Mouse (Mus musculus) cerebellum, adult 9-11 months (tissue): Measurements from ENCODE around the gene Sh3pxd2a.

ENCODE experiments used
- DNase-seq: peaks from one replicate; pipeline ENCODE4 v3.0.0; 2022

Gene Sh3pxd2a

DNA sequence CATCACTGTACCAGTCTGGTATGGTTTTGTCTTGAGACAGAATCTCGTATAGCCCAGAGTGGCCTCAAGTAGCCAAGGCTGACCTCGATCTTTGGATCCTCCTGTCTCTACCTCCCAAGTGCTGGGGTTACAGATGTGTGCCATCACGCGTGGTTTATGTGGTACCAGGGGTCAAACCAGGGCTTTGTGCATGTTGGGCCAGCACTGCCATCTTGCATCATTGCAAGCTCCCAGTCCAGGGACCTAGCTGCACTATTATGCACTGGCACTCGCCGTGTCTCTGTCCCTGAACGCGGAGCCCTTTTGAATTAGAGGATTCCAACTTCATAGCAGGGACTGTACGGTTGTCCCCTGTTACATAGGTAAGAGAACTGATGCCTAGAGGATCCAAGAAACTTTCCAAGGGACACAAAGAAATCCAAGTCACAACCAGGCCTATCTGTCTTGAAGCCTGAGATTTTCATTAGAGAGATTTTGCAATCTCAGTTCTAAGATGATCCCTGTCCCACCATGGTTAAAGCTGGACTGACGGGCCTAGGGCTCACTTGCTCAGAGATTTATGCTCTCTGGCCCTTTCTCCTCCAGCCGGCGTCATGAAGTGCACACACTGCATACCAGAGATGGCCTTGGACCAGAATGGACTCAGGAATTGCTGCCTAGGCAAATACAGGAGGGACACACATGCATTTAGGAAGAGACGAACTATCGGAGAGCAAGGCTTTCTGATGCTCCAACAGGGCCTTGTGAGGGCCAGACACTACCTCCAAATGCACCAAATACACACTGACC lies 157.9 kb downstream of the Sh3pxd2a start:
- no peak for DNase-seq

DNA sequence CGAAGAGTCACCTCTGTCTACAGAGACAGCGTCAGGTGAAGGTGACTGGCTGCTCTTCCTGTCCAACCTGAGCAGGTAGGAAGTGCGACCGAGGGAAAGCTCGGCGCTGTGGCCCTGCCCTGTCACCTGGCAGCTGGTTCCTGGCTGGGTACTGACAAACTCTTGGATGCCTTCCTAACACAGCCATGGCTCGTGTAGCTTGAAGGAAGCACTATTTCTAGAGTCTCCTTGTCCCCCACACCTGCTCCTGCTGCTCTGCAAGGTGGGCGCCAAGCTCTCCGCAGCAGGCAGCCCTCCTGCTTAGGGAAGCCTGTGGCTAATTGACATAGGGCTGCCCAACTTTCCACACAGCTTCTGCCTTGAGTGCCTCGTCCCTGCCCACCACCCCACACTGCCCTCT lies 158.8 kb downstream of the Sh3pxd2a start:
- DNase-seq = peak; percentile 78

DNA sequence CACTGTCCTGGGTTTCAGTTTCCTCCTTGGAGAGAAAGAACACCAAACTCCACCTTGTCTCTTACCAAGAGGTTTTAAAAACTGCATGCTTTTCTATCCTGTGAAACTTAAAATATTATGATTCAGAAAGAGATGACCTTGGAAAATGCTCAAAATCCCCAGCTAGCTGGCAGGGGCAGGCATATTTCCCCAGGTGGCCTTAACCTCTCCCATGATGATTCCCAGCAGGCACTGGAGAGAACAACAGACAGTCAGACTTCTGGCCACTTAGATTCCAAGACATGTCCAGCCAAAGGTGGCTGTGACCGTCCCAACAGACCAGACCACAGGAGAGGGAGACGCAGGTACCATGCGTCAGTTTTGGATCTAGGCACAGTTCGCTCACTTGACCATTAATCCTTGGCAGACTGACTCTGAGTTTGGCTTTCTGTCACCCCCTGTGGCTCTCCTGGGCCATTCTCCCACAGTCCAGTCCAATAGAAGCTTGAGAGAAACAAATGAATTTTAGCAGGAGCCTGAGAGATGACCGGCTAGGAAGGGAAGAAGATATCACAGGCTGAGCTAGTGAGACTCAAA lies 159.9 kb downstream of the Sh3pxd2a start:
- peak; percentile 84 for DNase-seq

DNA sequence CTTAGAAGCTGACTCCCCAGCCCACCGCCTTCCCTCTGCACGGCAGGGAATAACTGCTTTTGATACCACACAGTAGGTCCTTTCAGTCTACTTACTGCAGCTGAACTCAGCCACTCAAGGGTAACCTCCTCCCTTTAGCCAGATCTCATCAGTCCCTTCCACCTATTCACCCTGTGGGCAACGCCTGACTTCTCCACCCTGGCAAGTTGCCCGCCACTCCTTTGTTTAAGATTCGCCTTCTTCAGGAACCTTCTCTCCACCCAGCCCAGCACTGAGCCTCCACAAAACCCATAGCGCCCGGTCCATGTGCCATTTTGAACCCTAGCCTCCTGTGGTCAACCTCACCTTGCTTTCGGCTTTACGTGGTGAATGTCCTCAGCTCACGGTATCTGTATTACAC lies 161.1 kb downstream of the Sh3pxd2a start:
- no peak for DNase-seq

DNA sequence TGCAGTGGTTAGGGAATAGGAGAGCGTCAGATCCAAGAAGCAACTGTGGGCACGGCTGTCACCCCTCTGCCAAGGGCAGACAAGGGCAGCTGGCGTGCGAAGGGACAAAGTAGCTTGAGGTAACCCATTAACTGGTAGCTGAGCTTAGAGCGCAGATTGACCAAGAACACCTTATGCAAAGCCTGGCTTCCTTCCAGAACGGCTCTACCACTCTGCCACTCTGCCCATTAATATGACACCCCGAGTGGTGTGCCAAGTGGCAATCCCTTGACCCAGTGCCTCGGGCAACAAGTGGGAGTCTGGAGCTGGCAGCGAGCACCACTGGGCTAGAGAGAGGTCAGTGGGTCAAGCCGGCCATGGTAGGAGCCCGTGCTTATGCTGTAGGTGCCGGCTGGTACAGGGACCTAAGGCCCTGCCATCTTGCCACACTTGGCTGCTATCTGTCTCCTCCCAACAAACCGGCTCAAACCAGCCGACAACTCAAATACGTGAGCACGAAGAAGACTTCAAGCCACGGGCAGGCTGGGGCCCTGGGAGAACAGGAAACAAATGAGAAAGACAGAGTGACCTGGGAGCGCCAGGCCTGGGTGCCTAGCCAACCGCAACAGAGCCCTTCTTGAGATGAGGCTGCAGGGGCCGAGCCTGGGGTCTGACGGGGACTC lies 161.9 kb downstream of the Sh3pxd2a start:
- DNase-seq = no peak

DNA sequence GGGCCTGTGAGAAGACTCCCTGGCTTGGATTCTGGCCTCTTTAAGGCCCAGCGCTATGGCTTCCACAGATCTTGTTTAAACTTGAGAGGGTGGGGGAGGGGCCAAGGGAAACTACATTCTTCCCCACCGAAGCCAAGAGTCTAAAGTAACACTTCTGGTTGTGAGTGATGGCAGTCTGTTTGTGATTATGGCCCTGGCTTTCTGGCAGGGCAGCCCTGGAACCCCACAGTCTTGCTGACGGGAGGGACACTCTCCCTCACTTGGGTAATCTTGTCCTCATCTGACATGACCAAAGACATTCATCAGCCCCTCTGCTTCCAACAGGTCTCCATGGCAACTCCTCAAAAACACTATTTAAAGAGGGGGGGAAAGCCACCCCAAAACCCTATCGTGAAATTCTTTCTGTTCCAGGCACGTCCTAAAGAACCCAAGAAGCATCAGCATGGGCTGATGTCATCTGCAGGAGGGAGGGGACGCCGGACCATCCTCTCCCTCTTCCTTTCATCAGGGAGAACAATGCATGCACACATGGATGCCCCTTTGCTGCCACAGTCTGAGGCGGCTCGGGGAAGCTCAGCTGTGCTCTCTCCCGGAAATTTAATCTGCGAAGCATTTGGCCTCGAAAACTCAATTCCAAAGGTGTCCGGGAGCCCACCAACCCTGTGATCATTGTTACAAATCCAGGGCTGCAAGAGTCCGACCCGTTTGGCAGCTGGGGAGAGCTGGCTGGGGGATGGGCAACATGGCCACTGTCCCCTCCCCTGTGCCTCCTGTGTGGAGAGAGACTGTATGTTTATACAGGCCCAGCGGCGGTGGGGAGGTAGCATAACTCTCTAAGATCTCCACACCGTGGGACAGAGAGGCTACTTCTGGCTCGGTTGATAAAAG lies 162.7 kb downstream of the Sh3pxd2a start:
- DNase-seq = no peak

DNA sequence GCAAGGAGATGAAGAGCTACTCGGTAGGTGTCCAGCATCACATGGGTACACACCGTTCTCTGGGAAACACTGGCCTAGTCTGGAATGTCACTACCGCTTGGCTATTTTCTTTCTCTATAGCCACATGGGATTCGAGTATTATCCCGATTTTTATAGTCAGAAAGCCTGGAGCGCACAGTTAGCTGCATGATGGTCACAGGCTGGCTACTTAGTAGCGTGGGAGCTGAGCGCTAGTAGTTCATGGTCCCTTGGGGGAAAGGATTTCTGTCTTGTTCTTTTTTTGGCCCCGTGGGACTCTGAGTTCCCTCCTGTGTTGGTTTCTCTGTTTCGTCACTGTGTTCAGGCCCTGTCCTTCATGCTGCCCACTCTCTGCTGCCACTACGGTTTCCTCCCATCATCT lies 166.1 kb downstream of the Sh3pxd2a start:
- DNase-seq = no peak

DNA sequence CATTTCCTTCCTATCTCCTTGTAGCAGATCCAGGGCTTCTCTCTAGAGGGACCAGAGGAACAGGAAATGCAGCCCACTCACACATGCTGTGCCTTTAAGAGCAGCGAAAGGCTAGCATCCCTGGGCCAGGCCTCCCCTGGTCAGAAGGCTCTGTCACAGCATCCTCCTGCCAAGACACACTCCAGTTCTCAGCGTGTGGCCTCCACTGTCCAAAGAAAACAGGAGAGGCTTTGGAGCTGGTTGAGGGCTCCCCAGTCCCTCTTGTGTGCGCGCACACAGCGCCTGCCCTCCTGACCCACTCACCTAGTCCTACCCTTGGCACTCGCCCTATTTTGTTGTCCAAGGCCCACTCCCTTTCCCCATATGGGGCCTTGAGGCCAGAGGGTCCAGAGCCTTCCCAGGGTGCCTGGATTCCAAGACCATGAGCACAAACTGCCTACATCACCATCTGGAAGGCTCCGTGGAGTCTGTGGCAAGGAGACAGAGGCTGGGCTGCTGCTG lies 171.7 kb downstream of the Sh3pxd2a start:
- DNase-seq = peak; percentile 90

DNA sequence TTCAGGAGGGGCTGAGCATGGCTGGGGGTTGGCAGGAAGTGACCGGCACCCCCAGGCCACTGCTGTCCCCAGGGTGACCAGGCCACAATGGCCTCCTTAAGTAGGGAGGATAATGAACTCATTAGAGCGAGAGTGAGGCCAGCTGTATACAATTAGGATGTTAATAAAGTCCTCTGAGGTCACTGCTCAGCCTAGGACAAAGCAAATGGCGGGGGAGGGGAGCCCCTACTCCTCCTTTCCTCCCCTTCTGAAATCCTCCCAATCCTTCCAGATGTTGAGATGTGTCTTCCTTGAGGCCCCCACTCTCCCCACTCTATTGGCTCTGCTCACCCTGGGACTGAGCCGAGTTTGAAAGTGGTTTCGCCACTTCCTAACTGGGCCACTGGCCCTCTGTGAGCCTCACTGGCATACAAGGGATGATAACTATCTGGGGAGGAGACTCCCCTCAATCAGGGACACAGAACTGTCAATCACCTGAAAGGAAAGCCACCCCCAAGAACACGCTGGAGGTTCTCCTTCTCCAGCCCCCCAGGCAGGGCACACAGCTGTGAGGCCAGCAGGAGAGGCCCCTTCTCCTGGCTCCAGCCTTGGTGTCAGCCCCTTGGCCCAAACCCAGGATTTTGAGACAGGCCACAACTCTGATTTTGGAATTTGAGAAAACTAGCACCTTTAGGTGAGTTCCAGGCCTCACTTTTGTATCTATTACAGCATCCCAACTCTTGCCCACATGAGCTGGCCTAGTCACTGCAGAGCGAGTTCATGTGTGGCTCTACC lies 172.7 kb downstream of the Sh3pxd2a start:
- no peak for DNase-seq

DNA sequence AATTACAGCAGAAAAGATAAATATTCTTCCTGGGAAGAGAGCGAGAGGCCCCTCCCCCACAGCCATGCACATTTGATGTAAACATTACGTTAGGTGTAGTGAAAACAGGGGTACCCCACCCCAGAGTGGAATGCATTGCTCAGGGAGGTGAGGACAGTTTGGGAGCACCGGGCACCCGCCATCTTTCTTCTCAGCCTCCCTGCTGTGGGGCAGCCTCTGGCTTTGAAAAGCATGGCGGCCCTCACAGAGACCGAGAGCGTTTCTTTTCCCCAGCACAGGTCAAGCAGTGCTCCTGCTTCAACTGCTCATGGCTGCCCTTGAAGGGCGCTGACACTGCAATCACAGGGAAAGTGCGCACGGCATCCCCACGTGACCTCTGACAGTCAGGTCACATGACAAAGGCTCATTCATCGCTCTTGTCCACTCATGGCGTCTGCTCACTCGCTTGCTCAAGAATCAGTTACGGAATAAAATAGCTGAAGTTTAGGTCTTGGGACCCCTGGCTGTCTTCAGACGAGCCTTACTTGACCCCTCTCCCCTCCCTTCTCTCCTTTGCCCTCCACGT lies 177.2 kb downstream of the Sh3pxd2a start:
- no peak for DNase-seq

DNA sequence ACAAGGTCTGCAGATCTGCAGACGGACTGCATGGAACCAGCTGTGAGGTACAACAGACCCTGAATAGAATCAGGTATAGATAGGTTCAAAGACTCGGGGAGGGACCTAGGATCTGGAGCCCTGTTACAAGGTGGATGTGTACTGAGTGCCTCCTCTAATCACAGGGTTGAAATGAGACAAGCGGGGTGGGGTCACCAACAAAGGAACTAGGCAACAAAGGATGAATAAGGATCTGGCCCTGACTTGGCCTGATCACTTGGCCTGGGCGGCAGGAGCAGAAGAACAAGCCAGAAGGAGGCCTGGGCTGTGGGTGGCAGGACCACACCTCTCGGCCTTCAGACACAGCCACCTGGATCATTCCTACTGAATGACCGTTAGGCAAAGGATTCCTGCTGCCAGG lies 178.6 kb downstream of the Sh3pxd2a start:
- DNase-seq = no peak

DNA sequence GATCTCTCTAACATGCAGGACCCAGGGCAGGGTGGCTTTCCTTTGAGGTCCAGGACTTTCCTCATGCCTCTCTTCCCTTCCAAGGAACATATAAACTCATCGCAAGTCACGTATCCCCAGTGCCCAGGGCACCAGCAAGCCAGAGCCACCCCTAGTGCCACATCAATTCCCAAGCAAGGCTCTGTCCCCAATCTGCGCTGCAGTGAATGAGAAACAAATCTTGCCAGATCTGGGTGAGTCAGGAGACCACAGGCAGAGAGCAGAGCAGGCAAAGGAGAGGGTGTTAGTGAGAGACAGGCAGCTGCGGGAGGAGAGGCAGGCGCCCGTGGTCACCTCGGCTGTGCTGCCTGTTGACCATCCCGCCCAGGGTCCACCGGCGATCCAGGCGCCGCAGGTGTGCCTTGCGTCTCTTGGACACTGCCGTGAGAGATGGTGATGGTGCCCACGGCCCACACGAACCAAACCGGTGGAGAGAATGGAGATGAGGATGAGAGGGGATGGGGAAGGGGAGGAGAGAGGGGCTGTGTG lies 181.4 kb downstream of the Sh3pxd2a start:
- no peak for DNase-seq

DNA sequence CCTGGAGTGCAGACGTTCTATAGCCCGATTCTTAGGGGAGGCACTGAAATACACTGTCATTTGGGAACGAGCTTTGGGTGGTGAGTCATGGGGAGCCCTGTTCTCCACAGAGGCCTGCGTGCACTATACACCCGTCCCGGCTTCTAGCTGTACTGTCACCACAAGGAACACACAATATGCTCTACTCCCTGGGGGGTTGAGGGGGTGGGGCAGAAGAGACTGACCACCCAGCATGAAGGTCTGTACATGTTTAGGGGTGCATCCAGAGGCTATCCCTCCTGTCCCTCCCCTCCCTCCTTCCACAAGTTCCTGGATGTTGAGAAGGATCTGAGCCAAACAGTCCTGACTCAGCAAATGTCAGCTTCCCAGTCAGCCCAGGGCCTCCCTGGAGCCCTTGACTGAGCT lies 182.1 kb downstream of the Sh3pxd2a start:
- no peak for DNase-seq

DNA sequence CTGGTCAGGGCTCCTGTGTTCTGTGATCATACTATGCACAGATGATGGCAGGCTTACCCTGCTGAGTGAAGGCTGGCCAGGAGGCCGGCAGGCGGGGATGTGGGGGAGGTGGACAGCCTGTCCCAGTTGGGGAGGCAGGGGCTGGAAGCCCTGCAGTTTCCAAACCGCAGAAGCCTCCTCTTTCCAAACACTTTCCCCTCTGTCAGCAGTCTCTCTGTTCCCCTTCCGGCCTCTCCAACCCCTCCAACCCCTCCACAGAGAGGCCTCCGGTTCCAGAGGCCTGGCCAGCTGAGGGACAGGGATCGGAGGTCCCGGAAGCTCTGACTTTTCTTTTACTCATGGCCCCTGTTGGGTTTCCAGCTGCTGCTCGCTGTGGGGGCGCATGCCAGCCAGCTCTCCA lies 183.3 kb downstream of the Sh3pxd2a start:
- no peak for DNase-seq

DNA sequence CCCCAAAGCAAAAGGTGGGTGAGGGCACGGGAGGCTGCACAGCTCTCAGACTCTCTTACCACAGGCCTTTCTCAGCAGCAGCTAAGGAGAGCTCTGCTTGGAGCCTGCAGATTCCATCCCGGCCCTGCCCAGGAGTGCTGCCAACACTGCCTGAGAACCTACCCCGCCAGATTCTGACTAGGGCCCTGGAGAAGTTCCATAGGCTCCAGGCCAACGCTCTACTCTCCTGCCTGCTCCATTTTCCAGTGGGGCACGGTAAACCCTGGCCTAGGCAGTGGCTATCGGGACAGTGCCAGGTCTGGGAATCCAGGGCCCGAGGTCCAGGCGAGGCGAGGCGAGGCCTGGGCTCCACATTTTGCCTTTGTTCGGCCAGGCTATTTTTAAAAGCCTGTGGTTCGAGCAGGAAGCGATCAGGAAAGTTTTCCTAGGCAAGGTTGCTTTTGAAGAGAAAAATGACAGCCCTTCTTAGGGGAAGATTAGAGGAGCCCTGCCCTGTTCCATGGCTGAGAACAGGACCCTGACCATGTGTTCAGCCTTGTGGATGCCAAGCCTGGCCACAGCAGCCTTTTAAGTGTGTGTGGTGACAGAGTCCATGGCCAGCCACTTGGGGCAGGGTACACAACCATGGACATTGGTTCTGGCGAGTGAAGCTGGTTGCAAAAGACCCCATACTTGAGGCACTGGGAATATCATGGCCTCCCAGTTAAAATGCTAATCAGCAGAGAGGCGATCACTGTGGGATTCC lies 184.2 kb downstream of the Sh3pxd2a start:
- DNase-seq = peak; percentile 96

DNA sequence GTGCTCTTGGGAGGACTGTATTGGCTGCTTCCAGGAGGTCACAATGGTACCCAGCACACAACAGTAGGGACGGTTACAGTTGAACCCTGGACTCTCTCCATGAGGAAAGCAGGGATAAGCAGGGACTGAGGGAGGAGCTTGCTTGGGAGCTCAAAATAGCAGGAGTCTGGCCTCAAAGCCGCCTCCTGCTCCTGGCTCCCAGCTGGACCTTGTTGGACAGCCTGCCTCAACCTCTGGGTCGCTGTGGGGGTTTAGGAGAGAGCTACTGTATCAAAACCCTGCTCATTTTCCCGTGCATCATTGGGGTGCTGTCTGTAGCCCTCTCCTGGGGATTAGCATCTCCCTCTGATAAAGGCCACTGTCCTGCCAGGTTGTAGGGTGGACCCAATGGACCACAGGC lies 184.8 kb downstream of the Sh3pxd2a start:
- DNase-seq = no peak

DNA sequence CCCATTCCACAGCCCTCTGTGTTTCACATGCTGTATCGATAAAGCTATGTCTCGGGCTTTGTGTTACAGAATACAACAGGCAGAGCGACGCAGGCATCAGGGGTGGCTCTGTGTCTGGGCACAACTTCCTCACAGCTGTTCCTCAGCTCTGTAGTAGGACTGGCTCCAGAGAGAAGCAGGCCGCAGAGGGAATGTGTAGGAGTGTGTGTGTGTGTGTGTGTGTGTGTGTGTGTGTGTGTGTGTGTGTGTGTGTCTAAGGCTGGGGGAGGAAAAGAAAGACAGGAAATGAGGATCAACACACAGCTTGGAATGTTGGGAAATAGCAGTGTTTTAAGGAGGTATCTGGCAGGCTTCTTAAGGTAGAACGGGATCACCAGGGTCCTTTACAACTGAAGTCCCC lies 187.5 kb downstream of the Sh3pxd2a start:
- no peak for DNase-seq

DNA sequence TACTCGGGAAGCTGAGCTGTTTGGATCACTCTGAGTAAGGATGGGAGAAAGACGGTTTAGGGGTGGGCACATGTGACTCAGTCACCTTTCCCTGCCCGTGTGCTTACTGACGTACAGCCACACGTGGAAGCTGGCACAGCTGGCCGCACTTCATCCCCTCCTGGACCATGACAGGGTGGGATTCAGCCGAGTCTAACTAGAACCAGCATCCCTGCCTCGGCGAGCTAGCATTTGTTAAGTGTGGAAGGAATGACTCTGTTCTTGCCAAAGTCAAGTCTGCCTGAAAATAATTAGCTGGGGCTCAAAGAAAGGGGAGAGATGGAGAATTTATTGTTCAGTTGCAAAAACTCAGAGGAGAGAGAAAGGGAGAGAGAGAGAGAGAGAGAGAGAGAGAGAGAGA lies 193.7 kb downstream of the Sh3pxd2a start:
- no peak for DNase-seq

DNA sequence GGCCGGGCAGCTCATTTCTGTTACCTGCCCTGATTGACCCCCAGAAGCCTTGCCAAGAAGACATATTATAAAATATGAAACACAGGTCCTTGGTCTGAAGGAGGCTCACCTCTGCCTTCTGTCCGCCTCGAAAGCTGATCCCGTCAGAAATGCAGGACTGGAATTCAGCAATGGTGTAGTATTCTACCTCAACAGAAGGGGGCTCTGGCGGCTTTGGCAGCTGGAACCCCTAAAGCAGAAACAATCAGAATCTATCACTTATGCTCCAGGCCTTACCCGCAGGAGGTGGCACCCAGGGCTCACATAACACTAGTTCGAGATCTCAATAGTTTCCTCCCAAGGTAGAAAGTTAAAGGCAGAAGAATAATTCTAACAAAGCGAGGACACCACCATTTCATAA lies 194.5 kb downstream of the Sh3pxd2a start:
- DNase-seq = no peak

DNA sequence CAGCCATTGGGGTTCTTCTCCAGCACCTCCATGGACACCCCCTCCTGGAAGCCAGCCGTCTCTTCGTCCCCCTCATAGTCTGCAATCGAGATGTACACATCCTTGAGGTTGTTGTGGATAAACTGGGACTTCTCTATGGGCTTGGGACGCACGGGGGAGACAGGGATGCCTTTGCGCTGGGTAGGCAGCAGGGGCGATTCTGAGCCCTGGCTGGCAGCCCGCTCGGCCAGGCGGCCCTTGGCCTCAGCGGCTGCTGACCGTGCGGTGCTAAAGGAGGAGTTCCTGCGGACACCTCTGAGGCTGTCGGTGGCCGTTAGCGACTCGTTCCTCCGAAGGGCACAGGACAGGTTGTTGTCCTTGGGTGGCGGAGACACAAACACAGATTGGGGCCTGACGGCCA lies 197.1 kb downstream of the Sh3pxd2a start:
- no peak for DNase-seq
